Mouse (Mus musculus): ENCODE data around the gene Palld.

The Palld gene

GRCm38 (mm10) chr8:61569211-61569610, 333.3 kb downstream of the Palld start:
- in situ Hi-C loops (cut with MboI; ENCODE audit: unreplicated experiment in 2 of 2): no loop called here

- in situ Hi-C loops (cut with MboI; ENCODE audit: unreplicated experiment in 2 of 2): no loop called here
These were observed 339.1 kb downstream of the Palld start for GRCm38 (mm10) chr8:61563378-61563777.

GRCm38 (mm10) chr8:61562626-61563025, 339.9 kb downstream of the Palld start:
- in situ Hi-C loops (cut with MboI; ENCODE audit: unreplicated experiment in 2 of 2): no loop called here

DNA sequence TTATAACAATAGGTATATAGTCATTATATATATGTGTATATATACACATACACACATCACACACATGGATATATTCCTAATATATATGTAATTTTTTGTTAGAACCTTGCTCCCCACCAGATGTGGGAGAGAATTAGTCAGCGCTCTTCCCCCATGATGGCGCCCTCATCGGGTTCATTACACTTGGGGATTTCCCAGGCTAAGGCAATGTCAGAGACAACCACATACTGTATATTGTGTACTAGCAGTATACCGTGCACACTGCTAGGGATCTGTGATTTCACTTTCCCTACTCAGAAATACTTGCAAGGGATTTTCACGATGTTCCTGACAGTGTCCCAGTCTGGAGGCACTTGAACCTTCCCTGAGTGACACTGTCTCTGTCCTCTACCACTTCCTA, 341.3 kb downstream of the Palld start:
- in situ Hi-C loops (cut with MboI; ENCODE audit: unreplicated experiment in 2 of 2): no loop called here

GRCm38 (mm10) chr8:61559979-61560378, 342.5 kb downstream of the Palld start:
- in situ Hi-C loops (cut with MboI; ENCODE audit: unreplicated experiment in 2 of 2): no loop called here

DNA sequence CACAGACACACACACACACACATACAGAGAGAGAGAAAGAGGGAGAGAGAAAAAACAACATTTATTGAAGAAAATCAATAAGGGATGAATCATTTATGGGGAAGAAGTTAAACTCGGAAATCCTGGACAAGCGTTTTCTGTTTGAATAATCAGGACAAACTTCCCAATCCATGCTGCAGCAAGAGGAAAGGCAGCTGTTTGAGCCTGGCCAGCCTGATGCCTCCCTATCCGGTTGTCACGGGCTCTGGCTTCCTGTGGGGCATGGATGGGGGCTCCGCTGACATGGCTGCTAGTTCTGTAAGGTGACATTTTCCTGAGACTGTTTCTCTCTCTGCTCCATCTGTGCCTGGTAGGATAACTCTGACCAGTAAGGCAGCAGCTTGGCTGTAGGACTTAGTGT, 343.0 kb downstream of the Palld start:
- in situ Hi-C loops (cut with MboI; ENCODE audit: unreplicated experiment in 2 of 2): no loop called here

DNA sequence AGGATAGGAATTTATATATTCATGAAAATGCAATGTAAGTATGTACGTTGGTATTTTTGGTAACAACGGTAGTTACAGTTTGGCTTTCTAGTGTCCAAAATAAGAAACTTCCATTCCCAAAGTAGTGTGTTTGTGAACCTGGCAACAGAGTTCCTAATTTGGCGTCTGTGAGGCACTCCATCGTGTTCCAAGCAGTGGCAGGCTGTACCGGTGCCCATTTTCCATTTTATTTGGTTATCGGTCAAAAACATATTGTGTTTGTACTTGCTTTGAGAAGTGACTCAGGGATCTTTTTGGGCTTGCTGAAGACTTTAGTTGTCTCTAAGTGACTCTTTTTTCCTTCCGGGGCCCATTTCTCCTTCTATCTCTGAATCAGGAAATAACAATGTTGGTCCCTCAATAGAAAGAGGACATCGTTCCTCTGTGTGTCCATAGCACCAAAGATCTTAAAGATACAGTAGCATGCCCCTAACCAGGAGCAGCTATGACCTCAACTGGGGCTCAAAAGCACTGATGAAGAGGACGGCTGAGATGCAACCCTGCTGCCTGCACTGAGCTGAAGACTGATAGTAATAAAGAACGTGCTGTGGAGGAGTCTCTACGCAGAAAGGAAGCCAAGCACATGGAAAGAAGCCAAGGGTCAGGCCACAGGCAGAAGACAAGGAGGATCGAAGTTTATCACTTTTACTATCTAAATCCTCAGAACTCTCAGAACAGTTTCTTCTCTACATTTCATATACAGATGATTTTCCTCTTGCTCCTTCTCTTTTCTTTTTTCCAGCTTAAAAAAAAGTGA, 344.2 kb downstream of the Palld start:
- in situ Hi-C loops (cut with MboI; ENCODE audit: unreplicated experiment in 2 of 2): no loop called here

DNA sequence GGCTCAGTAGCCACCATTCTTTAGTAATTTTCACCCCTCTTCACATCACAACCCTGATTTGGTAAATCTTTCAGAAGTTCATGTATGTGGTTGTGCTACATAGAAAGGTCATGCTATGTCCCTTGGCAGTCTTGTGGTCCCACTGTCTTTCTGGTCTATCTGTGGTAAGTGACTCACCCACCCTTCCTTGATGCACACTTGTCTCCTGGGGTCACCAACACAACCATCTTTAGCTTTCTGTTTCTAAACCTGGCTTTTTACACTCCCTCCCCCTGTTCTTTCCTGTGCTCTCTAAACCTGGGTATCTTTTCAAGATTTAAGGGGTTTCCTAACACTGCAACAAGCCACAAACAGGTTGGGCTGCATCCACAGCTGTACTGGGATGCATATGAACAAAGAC, 345.5 kb downstream of the Palld start:
- in situ Hi-C loops (cut with MboI; ENCODE audit: unreplicated experiment in 2 of 2): no loop called here

DNA sequence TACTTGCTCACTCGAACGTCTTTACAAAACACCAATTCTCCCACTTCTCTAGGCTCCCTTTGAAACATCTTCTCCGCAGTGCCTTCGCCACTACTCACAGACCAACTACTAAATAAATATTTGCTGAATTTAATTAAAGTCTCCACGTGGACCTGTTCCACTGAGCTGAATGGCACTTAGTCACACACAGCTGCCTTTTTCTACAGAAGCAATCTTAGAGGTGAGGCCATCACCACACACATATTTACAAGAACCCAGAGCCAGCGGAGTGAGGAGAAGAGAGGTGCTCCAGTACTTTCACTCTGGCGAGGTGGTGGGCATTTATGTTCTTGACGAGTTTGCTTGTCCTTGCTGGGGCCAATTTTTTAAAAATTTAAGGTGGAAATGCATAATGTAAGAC, 346.3 kb downstream of the Palld start:
- in situ Hi-C loops (cut with MboI; ENCODE audit: unreplicated experiment in 2 of 2): no loop called here

GRCm38 (mm10) chr8:61555343-61555742, 347.1 kb downstream of the Palld start:
- in situ Hi-C loops (cut with MboI; ENCODE audit: unreplicated experiment in 2 of 2): no loop called here

- in situ Hi-C loops (cut with MboI; ENCODE audit: unreplicated experiment in 2 of 2): no loop called here
These were observed 349.6 kb downstream of the Palld start for GRCm38 (mm10) chr8:61552755-61553402.

DNA sequence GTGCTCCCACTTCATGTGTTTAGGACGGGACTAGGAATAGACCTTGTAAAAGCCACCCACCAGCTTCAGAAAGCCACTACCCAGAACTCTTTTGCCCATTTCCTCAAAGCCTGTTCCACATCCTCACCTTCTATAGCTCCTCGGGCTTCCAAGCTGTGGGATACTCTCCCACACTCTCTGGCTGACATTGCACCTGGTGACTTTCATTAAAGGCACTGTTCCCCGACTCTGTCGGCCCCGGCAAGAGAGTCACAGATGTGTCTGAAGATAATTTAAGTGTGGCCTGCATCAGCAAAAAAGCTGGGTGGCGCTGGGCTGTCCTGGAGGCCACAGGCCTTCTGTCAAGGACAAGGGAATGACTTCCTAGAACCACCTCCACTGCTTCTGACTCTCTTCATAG, 350.3 kb downstream of the Palld start:
- in situ Hi-C loops (cut with MboI; ENCODE audit: unreplicated experiment in 2 of 2): no loop called here

GRCm38 (mm10) chr8:61550006-61550748, 352.3 kb downstream of the Palld start:
- in situ Hi-C loops (cut with MboI; ENCODE audit: unreplicated experiment in 2 of 2): no loop called here

DNA sequence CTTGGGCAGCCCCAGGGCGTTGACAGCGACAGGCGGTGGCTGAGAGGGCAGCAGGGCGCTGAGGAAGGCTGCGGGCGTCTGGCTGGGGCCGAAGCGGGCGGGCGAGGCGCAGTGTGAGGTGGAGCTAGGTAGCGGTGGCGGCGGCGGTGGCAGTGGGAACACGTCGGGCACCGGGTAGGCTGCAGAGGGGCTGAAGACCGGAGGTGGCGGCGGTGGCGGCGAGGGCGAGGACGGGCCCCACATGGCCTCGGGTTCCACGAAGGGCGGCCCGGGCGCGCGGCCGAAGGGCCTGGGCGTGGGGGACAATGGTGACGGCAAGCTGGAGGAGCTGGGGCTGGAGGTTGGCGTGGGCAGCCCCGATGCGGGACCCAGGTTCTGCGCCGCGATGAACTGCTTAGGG, 352.9 kb downstream of the Palld start:
- in situ Hi-C loops (cut with MboI; ENCODE audit: unreplicated experiment in 2 of 2): loop anchor here in 1 of 2 experiments (25.0 kb wide), 1 partner anchor 1037 kb away; the partner anchor contains the start of genes Aadat and Gm10283

GRCm38 (mm10) chr8:61539828-61540500, 362.5 kb downstream of the Palld start:
- in situ Hi-C loops (cut with MboI; ENCODE audit: unreplicated experiment in 2 of 2): loop anchor here in 1 of 2 experiments (5.0 to 25.0 kb wide), 2 partner anchors 332 to 1028 kb away; partner anchors contain the start of genes Aadat and Gm10283

DNA sequence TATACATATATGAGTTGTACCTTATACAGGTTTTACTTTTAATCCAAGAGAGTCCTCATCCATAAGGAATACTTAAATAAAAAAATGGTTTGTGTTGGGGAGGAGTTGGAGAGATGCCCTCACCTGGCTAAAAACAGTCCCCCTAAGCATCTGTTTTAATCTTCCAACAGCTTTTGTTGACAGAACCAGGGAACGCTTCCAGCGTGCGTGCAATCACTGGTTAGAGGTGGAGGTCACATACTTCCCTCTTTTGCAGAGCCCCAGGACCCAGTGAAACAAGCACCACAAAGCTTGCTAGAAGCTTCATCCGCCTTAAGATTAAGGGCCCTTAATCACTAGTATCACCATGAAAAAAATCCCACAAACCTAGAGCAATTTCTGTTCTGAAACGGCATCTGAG, 365.0 kb downstream of the Palld start:
- in situ Hi-C loops (cut with MboI; ENCODE audit: unreplicated experiment in 2 of 2): loop anchor here in 1 of 2 experiments (25.0 kb wide), 1 partner anchor 1025 kb away; the partner anchor contains the start of genes Aadat and Gm10283

GRCm38 (mm10) chr8:61535472-61535871, 367.0 kb downstream of the Palld start:
- in situ Hi-C loops (cut with MboI; ENCODE audit: unreplicated experiment in 2 of 2): loop anchor here in 1 of 2 experiments (25.0 kb wide), 1 partner anchor 1023 kb away; the partner anchor contains the start of genes Aadat and Gm10283

DNA sequence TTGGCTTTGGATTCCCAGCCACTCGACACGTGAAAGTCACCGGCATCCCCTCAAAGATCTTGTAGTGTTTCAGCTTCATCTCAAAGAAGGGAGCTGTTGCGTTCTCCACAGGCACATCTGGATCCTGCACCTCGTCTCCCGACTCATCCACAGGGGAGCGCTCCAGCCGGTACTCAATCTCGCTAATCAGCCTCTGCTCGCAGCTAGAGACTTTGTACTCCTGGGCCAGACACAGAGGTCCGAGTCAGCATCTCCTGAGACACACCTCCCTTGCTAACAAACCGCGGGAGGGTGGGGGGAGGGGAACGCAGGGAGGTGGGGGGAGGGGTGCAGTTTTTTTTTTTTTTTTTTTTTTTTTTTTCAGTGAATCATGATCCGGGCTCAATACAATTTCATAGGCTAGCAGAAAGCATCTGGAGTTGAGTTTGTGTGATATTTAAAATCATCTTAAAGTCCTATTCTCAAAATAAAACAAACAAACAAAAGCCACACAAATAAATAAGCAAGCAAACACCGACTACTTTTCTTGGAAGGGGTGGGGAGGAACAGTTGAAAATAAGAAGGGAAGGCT, 369.0 kb downstream of the Palld start:
- in situ Hi-C loops (cut with MboI; ENCODE audit: unreplicated experiment in 2 of 2): loop anchor here in 1 of 2 experiments (25.0 kb wide), 1 partner anchor 1021 kb away; the partner anchor contains the start of genes Aadat and Gm10283

- in situ Hi-C loops (cut with MboI; ENCODE audit: unreplicated experiment in 2 of 2): loop anchor here in 1 of 2 experiments (25.0 kb wide), 1 partner anchor 1021 kb away; the partner anchor contains the start of genes Aadat and Gm10283
These were observed 369.7 kb downstream of the Palld start for GRCm38 (mm10) chr8:61532831-61533230.

All from v-Abl transformed pro-B cells (cell line).